Mouse (Mus musculus) intestine, postnatal 0 days (tissue): ENCODE results near the gene Glo1. TPM values are rescaled to one million over a fixed set of nuclear protein-coding genes. Genes with fewer than 3 reads are reported as not detected.
A peak's percentile ranks its signal among the peaks of the same experiment; 100 is the strongest.

ENCODE experiments used
- ATAC-seq: fragments of 200-750 bp; cut with Nextera tagmentation; 2 replicates; pipeline ENCODE4 v1.8.0; 2017; ENCODE audit warnings: mild to moderate bottlenecking, moderate TSS enrichment, moderate library complexity
- H3K27ac ChIP-seq: fragments of 300-500 bp; sonication (generic); 2 replicates; pipeline ENCODE4 v1.5.1; 2014; ENCODE audit warnings: mild to moderate bottlenecking, low read depth, low read length, moderate library complexity
- H3K27me3 ChIP-seq: fragments of 300-500 bp; sonication (generic); replicated peaks from 2 replicates; pipeline ENCODE4 v1.6.1; 2014; ENCODE audit warnings: low read length, mixed read lengths; ENCODE audit not compliant: control insufficient read depth, insufficient read depth
- H3K36me3 ChIP-seq: fragments of 300-500 bp; sonication (generic); 2 replicates; pipeline ENCODE4 v1.6.1; 2014; ENCODE audit warnings: mild to moderate bottlenecking, moderate library complexity; ENCODE audit not compliant: control insufficient read depth, insufficient read depth
- H3K4me1 ChIP-seq: fragments of 300-500 bp; sonication (generic); replicated peaks from 2 replicates; pipeline ENCODE4 v1.6.1; 2014; ENCODE audit warnings: antibody characterized with exemption, low read length, mixed read lengths; ENCODE audit not compliant: control insufficient read depth, insufficient read depth
- H3K4me2 ChIP-seq: fragments of 300-500 bp; sonication (generic); replicated peaks from 2 replicates; pipeline ENCODE4 v1.6.1; 2014; ENCODE audit warnings: low read depth, mild to moderate bottlenecking, moderate library complexity
- H3K4me3 ChIP-seq: fragments of 300-500 bp; sonication (generic); 2 replicates; pipeline ENCODE4 v1.5.1; 2014; ENCODE audit warnings: low read depth, low read length
- H3K9ac ChIP-seq: fragments of 300-500 bp; sonication (generic); 2 replicates; pipeline ENCODE4 v1.6.1; 2014; ENCODE audit warnings: mild to moderate bottlenecking, low read depth, low read length
- H3K9me3 ChIP-seq: fragments of 300-500 bp; sonication (generic); 2 replicates; pipeline ENCODE4 v1.6.1; 2016; ENCODE audit warnings: mixed run types; ENCODE audit not compliant: control insufficient read depth
- CTCF ChIP-seq: sonication (generic); IDR thresholded peaks from 2 replicates; pipeline ENCODE4 v1.5.1; 2016; ENCODE audit warnings: low read depth, mild to moderate bottlenecking, control low read depth, antibody characterized with exemption, moderate library complexity
- WGBS: fragments of 180-500 bp; shearing (Covaris S2); extraction: QIAGEN DNeasy Blood & Tissue Kit; methylation state at CpG from one replicate; pipeline ENCODE4 v1.1.7; 2014; 5-methylcytosine and 5-hydroxymethylcytosine counted together
- polyA plus RNA-seq: library from polyadenylated mRNA; unstranded; fragments of >200 nt; fragmentation: Nextera tagmentation; extraction: Ambion mirVana; gene quantifications from 2 replicates; pipeline ENCODE4 v1.2.1, GENCODE M21; 2015

Gene Glo1
- polyA plus RNA-seq, 1 experiment from 2014 or later = 176 TPM

DNA sequence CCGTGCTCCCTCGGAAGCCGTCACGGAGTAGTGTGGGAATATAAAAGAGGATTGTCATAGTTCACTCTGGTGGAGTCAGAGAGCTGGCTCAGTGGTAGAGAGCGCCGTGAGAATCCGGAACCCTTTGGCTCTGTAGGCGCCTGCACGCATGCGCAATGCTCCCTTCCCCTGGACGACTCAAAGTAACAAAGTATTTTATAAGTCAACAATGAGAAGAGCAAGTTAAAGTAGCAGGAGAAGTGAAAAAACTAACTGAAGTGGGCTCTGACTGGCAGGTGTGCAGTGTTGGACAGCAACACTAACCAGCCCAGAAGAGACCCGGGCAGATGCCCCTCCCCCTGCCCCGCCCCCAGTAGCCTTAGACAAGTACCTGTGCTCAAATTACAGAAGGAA lies 31.5 kb upstream of the Glo1 start:
- WGBS = 12% methylated on average over 13 of the region's 13 CpGs
- Histone ChIP-seq H3K9me3 (no peaks in the 10 kb centered on the region), H3K4me2 (peak overlapping the region; percentile 61), H3K27ac (peak overlapping the region; percentile 46; the same call in 1 of the 2 replicates), H3K4me3 (peak overlapping the region; percentile 31), H3K36me3 (no peaks in the 10 kb centered on the region), H3K4me1 (no peaks in the 10 kb centered on the region), H3K9ac (peak overlapping the region; percentile 45), H3K27me3 (no peaks in the 10 kb centered on the region)
- no peak for TF ChIP-seq CTCF
- ATAC-seq = peak; percentile 77

DNA sequence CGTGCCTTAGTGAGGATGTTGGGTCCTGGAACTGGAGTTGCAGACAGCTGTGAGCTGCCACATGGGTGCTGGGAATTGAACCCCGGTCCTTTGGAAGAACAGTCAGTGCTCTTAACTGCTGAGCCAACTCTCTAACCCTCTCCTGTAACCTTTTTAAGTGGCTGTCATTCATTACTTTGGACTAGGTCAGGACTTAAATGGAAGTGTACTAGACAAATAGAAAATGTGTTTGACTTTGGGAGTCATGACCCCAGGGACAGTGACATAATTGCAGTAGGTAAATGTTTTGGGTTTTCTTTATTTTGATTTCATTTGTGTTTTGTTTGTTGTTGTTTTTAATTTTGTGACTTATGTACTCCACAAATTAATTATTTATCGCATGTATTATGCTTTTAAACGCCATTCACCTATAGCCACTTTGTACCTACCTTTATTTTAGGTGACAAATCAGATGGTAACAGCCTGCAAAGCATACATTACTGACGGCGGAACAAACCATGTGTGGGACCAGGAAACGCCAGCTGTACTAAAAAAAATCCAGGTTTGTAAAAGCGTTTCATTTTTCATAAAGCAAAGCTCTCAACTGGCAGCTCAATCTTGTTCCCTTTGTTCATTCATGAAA lies 31.0 kb upstream of the Glo1 start:
- Histone ChIP-seq H3K27me3 (no peaks in the 10 kb centered on the region), H3K4me3 (peak overlapping the region; percentile 31), H3K4me1 (no peaks in the 10 kb centered on the region), H3K9ac (peak overlapping the region; percentile 45), H3K27ac (peak overlapping the region; percentile 46; the same call in 1 of the 2 replicates), H3K9me3 (no peaks in the 10 kb centered on the region), H3K36me3 (no peaks in the 10 kb centered on the region), H3K4me2 (peak overlapping the region; percentile 61)
- no peak for ATAC-seq
- TF ChIP-seq CTCF = no peak
- 38% methylated on average over 8 of the region's 8 CpGs for WGBS

DNA sequence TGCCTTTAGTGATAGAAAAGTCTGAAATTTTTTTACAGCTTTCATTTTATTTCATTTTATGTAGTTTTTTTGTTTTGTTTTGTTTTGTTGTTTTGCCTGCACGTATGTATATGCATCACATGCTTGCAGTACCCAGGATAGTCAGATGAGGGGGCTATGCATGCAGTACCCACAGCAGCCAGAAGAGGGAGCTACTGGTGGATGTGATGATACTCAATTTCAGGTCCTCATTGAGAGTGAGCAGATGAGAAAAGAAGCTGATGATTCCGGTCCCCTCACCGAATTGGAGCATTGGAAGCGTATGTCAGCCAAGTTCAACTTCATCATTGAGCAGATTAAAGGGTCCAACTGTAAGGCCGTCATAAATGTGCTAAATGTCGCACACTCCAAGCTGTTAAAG lies 26.3 kb upstream of the Glo1 start:
- Histone ChIP-seq H3K36me3 (no peaks in the 10 kb centered on the region), H3K9ac (no peak overlapping the region)
- WGBS = 94% methylated on average over 6 of the region's 6 CpGs

DNA sequence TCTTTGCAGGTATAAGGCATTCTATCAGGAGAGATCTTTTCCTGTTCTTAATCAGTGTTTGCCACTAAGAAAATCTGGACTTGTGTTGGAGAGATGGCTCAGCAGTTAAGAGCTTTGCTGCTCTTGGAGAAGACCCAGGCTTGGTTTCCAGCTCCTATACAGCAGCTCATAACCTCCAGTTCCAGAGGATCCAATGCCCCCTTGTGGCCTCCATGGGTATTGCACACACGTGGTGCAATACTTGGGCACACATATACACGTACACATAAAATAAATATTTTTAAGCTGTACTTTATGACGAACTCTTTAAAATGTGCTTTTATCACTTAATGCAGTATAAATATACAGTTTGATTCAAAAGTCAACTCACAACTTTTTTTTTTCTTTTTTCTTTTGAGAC lies 22.1 kb upstream of the Glo1 start:
- no peak for ATAC-seq
- Histone ChIP-seq H3K27ac (no peak overlapping the region), H3K4me1 (no peaks in the 10 kb centered on the region), H3K36me3 (no peaks in the 10 kb centered on the region), H3K27me3 (no peaks in the 10 kb centered on the region), H3K9ac (no peak overlapping the region), H3K9me3 (no peaks in the 10 kb centered on the region), H3K4me2 (no peak overlapping the region), H3K4me3 (no peak overlapping the region)
- peak; percentile 46 for TF ChIP-seq CTCF
- 96% methylated on average over 3 of the region's 3 CpGs for WGBS

More for the DNA sequence above, 26.3 kb upstream of the Glo1 start:
- no peak for ATAC-seq
- no peak overlapping the region for H3K4me3 ChIP-seq
- peak; percentile 65 for TF ChIP-seq CTCF
- no peaks in the 10 kb centered on the region for H3K9me3 ChIP-seq
- H3K27me3 ChIP-seq = no peaks in the 10 kb centered on the region
- no peak overlapping the region for H3K27ac ChIP-seq
- H3K4me1 ChIP-seq = no peaks in the 10 kb centered on the region
- no peak overlapping the region for H3K4me2 ChIP-seq

DNA sequence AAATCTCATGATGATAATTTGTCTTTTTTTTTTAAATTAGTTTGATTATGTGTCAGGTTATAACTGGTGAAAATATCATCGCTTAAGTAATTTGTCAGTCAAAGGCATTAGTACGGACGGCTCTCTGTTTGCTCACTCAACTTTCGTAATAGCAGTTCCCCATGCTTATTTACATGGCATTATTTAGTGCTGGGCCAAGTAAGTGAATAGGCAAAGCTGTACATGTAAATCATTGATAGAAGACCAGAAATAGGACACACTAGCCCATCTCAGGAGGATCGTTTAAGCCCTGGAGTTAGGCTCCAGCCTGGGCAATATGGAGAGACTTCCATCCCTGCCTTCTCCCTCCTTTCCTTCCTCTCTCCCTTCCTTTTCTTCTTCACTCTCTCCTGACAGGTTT lies 14.2 kb upstream of the Glo1 start:
- Histone ChIP-seq H3K9ac (no peak overlapping the region), H3K4me1 (peaks cover 3% of the 10 kb centered on the region; the same call in 1 of the 2 replicates), H3K4me2 (no peak overlapping the region), H3K27ac (no peak overlapping the region), H3K9me3 (no peaks in the 10 kb centered on the region), H3K4me3 (no peak overlapping the region), H3K27me3 (no peaks in the 10 kb centered on the region), H3K36me3 (no peaks in the 10 kb centered on the region)
- TF ChIP-seq CTCF = no peak
- ATAC-seq = no peak
- 79% methylated on average over 5 of the region's 5 CpGs for WGBS

DNA sequence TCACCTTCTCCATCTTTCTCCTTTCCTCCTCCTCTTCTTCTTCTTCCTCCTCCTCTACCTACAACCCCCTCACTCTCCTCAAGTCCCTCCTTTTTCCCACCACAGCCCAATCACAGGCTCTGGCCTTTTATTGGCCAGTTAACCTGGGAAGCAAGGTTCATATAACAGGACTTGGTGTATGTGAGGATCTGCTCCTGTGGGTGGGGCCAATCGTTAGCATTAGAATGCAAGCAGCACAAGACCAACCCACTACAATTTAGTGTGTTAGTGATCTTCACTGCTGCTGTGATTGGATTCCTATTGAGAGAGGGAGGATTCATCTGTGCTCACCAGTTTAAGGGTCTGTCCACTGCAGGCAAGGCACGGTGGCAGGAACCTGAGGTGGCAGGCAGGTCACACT lies 12.3 kb upstream of the Glo1 start:
- Histone ChIP-seq H3K27me3 (no peaks in the 10 kb centered on the region), H3K4me3 (no peak overlapping the region), H3K4me1 (peaks cover 3% of the 10 kb centered on the region; the same call in 1 of the 2 replicates), H3K27ac (no peak overlapping the region), H3K4me2 (no peak overlapping the region), H3K36me3 (no peaks in the 10 kb centered on the region), H3K9ac (no peak overlapping the region), H3K9me3 (no peaks in the 10 kb centered on the region)
- 38% methylated on average over 2 of the region's 2 CpGs for WGBS
- no peak for TF ChIP-seq CTCF
- ATAC-seq = no peak

DNA sequence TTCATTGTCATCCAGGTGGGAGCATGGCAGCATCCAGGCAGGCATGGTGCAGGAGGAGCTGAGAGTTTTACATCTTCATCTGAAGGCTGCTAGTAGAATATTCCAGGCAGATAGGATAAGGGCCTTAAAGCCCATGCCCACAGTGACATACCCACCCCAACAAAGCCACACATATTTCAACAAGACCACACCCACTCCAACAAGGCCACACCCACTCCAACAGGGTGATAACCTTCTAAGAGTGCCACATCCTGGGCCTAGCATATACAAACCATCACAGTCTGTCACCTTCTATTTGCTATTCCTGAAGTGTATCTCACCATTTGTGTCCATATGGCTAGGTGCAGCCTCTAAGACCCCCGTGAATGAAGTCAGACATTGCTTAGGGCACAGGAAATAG lies 11.0 kb upstream of the Glo1 start:
- Histone ChIP-seq H3K4me2 (no peak overlapping the region), H3K9ac (no peak overlapping the region), H3K4me3 (no peak overlapping the region), H3K9me3 (no peaks in the 10 kb centered on the region), H3K27ac (no peak overlapping the region), H3K27me3 (no peaks in the 10 kb centered on the region), H3K36me3 (no peaks in the 10 kb centered on the region), H3K4me1 (peaks cover 3% of the 10 kb centered on the region; the same call in 1 of the 2 replicates)
- TF ChIP-seq CTCF = no peak
- ATAC-seq = no peak
- WGBS = 29% methylated on average over 1 of the region's 1 CpGs
